Mouse (Mus musculus) C2C12 (cell line): ENCODE data around the gene Foxc2. TPM values are rescaled to one million over a fixed set of nuclear protein-coding genes. Genes with fewer than 3 reads are reported as not detected.

ENCODE experiments used
- H3K27me3 ChIP-seq: one replicate; pipeline ENCODE4 v1.6.1; 2011; ENCODE audit not compliant: control insufficient read depth, insufficient read depth, insufficient read length
- H3K36me3 ChIP-seq: one replicate; pipeline ENCODE4 v1.6.1; 2011; ENCODE audit not compliant: control insufficient read depth, insufficient read depth
- H3K4me3 ChIP-seq: one replicate; pipeline ENCODE4 v1.5.1; 2011; ENCODE audit warnings: mild to moderate bottlenecking, control low read depth; ENCODE audit not compliant: poor library complexity, insufficient read depth, severe bottlenecking
- H3K79me2 ChIP-seq: one replicate; pipeline ENCODE4 v1.6.1; 2011; ENCODE audit not compliant: control insufficient read depth, insufficient read depth
- H3K79me3 ChIP-seq: one replicate; pipeline ENCODE4 v1.6.1; 2011; ENCODE audit warnings: low read depth, control low read depth
- H3ac ChIP-seq: one replicate; pipeline ENCODE3; 2011; ENCODE audit warnings: low read depth; ENCODE audit not compliant: control insufficient read depth, insufficient read length
- CEBPB ChIP-seq: IDR thresholded peaks from one replicate; pipeline ENCODE4 v1.6.1; 2011; ENCODE audit warnings: low read depth, mild to moderate bottlenecking, control low read depth, moderate library complexity
- CTCF ChIP-seq: IDR thresholded peaks from one replicate; pipeline ENCODE4 v1.5.1; 2011; ENCODE audit not compliant: control insufficient read depth, insufficient read depth, insufficient read length
- FOSL1 ChIP-seq: IDR thresholded peaks from one replicate; pipeline ENCODE4 v1.8.0; 2011; ENCODE audit warnings: mild to moderate bottlenecking, low read length; ENCODE audit not compliant: poor library complexity, insufficient read depth, severe bottlenecking
- MAX ChIP-seq: IDR thresholded peaks from one replicate; pipeline ENCODE4 v1.6.1; 2011; ENCODE audit warnings: mild to moderate bottlenecking, control low read depth
- MYOD1 ChIP-seq: IDR thresholded peaks from one replicate; pipeline ENCODE4 v1.6.1; 2011; ENCODE audit warnings: low read depth; ENCODE audit not compliant: control insufficient read depth, insufficient read length
- MYOG ChIP-seq: IDR thresholded peaks from one replicate; pipeline ENCODE4 v1.6.1; 2011; ENCODE audit not compliant: control insufficient read depth, insufficient read length; ENCODE audit errors: extremely low read depth
- USF1 ChIP-seq: IDR thresholded peaks from one replicate; pipeline ENCODE4 v1.6.1; 2011; ENCODE audit warnings: low read depth, mild to moderate bottlenecking, control low read depth, moderate library complexity
- polyA plus RNA-seq: library from polyadenylated mRNA; unstranded; fragments of >200 nt; fragmentation: generic; extraction: Trizol; gene quantifications from one replicate; pipeline ENCODE4 v1.2.1, GENCODE M21; 2012; ENCODE audit warnings: missing spikeins

Gene Foxc2
- polyA plus RNA-seq, 1 experiment: 22.9 TPM

- Histone ChIP-seq H3K4me3 (no peak overlapping the region), H3K27me3 (no peaks in the 10 kb centered on the region), H3K79me2 (no peaks in the 10 kb centered on the region), H3ac (no peak overlapping the region), H3K36me3 (no peaks in the 10 kb centered on the region), H3K79me3 (no peaks in the 10 kb centered on the region)
- no peak for TF ChIP-seq FOSL1
- TF ChIP-seq MAX: no peak
- TF ChIP-seq CEBPB: no peak
- no peak for TF ChIP-seq MYOG
- no peak for TF ChIP-seq MYOD1
- TF ChIP-seq USF1: no peak
- TF ChIP-seq CTCF: no peak
Observed at GRCm38 (mm10) chr8:121158812-121159211, 42.8 kb downstream of the Foxc2 start.

GRCm38 (mm10) chr8:121161437-121161836 lies 45.5 kb downstream of the Foxc2 start:
- no peaks in the 10 kb centered on the region for H3K27me3 ChIP-seq
- H3ac ChIP-seq: no peak overlapping the region
- TF ChIP-seq MYOD1: no peak
- no peak for TF ChIP-seq CTCF
- no peak for TF ChIP-seq FOSL1
- TF ChIP-seq MAX: no peak
- no peak for TF ChIP-seq USF1
- TF ChIP-seq MYOG: no peak
- no peak for TF ChIP-seq CEBPB
- no peaks in the 10 kb centered on the region for H3K79me3 ChIP-seq
- no peak overlapping the region for H3K4me3 ChIP-seq
- H3K79me2 ChIP-seq: no peaks in the 10 kb centered on the region
- no peaks in the 10 kb centered on the region for H3K36me3 ChIP-seq

DNA sequence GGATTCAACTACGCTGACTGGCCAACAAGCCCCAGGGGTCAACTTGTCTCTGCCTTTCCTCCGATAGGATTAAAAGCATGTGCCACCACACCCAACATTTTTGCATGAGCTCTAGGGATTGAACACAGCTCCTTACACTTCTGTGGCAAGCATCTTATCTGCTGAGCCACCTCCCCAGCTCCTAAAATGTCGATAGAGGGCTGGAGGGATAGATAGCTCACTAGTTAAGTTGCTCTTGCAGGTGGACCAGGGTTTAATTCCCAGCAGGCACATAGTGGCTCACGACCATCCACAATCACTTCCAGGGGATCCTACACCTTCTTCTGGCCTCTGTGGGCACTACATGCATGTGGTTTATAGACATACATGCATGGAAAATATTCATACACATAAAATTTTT lies 46.4 kb downstream of the Foxc2 start:
- H3K79me3 ChIP-seq: no peaks in the 10 kb centered on the region
- no peaks in the 10 kb centered on the region for H3K27me3 ChIP-seq
- no peak overlapping the region for H3K4me3 ChIP-seq
- no peaks in the 10 kb centered on the region for H3K36me3 ChIP-seq
- H3ac ChIP-seq: no peak overlapping the region
- TF ChIP-seq MAX: no peak
- TF ChIP-seq CEBPB: no peak
- no peak for TF ChIP-seq MYOD1
- no peak for TF ChIP-seq USF1
- TF ChIP-seq CTCF: no peak
- no peak for TF ChIP-seq FOSL1
- no peak for TF ChIP-seq MYOG
- H3K79me2 ChIP-seq: no peaks in the 10 kb centered on the region

DNA sequence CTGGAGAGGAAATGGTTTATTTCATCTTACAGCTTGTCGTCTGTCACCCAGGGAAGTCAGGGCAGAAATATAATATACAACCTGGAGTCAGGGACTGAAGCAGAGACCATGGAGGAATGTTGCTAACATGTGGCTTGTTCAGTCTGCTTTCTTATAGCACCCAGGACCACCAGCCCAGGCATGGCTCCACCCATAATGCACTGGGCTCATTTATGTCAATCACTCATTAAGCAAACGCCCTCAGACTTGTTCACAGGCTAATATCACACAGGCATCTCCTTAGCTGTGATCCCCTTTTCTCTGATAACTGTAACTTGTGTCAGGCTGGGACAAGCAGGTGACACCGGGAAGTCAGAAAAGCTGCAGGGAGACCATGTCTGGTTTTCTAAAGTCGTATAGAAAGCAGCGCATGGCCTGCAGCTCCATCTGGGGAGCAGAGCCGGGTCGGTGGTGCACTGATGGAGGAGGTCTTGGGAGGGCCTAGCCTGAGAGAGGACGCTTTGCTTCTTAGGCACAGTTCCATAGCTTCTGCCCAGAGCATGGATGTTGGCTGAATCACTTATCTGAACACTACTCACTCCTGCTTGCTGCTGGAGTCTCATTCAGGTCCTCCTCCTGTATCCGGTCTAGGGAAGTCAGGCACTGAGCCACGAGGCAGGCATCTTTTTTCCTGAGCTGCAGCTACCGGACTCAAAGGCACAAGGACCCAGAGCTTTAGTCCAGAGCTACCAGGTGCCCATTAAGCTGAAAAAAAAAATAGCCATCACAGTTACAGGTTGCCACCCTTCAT lies 47.1 kb downstream of the Foxc2 start:
- H3K79me2 ChIP-seq: no peaks in the 10 kb centered on the region
- no peaks in the 10 kb centered on the region for H3K27me3 ChIP-seq
- H3ac ChIP-seq: no peak overlapping the region
- no peaks in the 10 kb centered on the region for H3K36me3 ChIP-seq
- no peaks in the 10 kb centered on the region for H3K79me3 ChIP-seq
- no peak for TF ChIP-seq FOSL1
- TF ChIP-seq USF1: no peak
- no peak overlapping the region for H3K4me3 ChIP-seq

DNA sequence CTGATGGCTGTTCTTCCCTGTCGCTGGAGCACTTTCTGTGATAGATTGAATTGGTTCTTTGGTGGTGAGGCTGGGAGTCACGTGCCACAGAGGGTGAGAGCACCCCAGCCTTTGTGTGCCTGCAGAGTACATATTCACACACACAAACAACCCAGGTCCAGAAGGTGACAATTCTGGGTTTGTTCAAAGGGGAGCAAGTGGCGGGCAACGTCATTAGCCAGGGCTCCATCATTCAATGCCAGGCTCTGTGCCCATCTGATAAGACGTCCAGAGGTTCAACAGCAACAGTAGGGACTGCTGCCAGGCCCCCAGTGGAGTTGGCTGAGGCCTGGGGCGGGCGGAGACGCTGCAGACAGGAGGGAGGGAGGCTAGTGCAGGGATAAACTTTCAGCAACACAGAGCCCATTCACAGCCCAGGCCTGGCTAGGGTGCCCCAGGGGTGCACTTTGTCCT lies 48.1 kb downstream of the Foxc2 start:
- Histone ChIP-seq H3K79me3 (no peaks in the 10 kb centered on the region), H3K4me3 (no peak overlapping the region), H3ac (no peak overlapping the region), H3K27me3 (no peaks in the 10 kb centered on the region), H3K79me2 (no peaks in the 10 kb centered on the region), H3K36me3 (no peaks in the 10 kb centered on the region)
- no peak for TF ChIP-seq MYOG
- TF ChIP-seq MAX: no peak
- TF ChIP-seq CTCF: no peak
- TF ChIP-seq FOSL1: no peak
- no peak for TF ChIP-seq USF1
- no peak for TF ChIP-seq CEBPB
- TF ChIP-seq MYOD1: no peak

- TF ChIP-seq MYOD1 (no peak), CTCF (no peak), CEBPB (no peak), MYOG (no peak), MAX (no peak), FOSL1 (no peak), USF1 (no peak)
- Histone ChIP-seq H3K27me3 (no peaks in the 10 kb centered on the region), H3K79me3 (no peaks in the 10 kb centered on the region), H3K4me3 (no peak overlapping the region), H3K79me2 (no peaks in the 10 kb centered on the region), H3K36me3 (no peaks in the 10 kb centered on the region), H3ac (no peak overlapping the region)
Observed at GRCm38 (mm10) chr8:121168033-121168432, 52.1 kb downstream of the Foxc2 start.
